Mouse (Mus musculus): Measurements from ENCODE around the gene Tsc22d3. TPM values are rescaled to one million over a fixed set of nuclear protein-coding genes. Genes with fewer than 3 reads are reported as not detected.
"Not testable (repeated sequence)": the region's sequence is repeated elsewhere in the genome, so short reads cannot be mapped to it uniquely, and the experiment has no call there.

Gene Tsc22d3
- polyA plus RNA-seq, 1 experiment = 58.3 TPM

DNA sequence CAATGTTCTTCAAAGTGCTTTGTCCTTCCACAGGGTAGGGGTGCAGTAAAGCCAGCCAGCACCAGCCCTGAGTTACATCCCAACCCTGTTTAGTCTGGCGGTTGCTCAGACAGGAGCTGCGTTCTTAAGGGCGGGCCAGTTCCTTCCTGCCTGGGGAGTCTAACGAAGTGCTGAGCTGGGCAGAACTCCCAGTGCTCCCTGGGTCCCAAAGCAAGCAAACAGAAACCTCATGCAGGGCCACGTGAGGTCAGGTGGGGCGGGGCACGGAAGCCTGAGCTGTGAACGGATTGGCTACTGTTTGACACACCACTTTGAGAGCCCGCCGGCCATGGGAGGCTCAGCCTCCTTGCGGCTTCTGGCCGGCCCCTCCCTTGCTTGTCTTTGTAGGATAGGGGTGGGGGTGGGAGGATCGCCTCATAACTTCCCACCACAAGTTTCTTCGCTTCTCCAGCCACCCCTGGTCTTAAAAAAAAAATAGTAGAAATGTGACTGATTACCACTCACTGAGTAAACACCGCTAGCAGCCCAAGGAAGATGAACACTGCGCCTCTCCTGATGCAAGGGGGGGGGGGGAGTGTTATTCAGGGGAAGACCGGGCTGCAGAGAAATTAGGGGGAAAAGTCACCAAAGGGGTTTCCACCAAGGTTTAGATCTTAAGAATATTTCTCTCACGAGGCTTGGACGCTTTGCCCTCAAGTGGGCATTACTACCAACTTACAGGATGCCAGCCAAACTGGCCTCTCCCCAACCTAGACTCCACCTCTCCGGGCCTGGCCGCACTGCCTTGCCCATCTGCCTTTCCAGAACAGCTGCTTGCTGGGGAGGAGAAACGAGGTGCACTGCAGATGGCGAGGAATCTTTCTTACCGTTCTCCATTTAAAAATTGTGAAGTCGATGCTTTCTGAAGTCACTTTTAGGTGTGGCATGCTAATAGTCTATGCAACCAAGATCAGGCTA lies 80.0 kb downstream of the Tsc22d3 start:
- Histone ChIP-seq H3K4me1 (ENCODE audit: control insufficient read depth, insufficient read depth, insufficient read length, low read length) (peaks cover 13% of the 10 kb centered on the region), H3K4me3 (ENCODE audit: low read depth, low read length) (peak overlapping the region; percentile 18), H3K27me3 (ENCODE audit: control insufficient read depth, insufficient read depth, low read length) (no peaks in the 10 kb centered on the region), H3K36me3 (ENCODE audit: control insufficient read depth, insufficient read depth, low read length) (no peaks in the 10 kb centered on the region), H3K27ac (ENCODE audit: insufficient read depth, low read depth, low read length) (peak overlapping the region; percentile 83)
- no peak for TF ChIP-seq CTCF (IDR thresholded peaks at IDR 0.05; ENCODE audit: extremely low read depth, insufficient read length, insufficient replicate concordance, low read depth, low read length)
- TF ChIP-seq POLR2A (IDR thresholded peaks at IDR 0.05; ENCODE audit: low read depth, low read length) = no peak
- WGBS = 15% methylated on average over 25 of the region's 25 CpGs

GRCm38 (mm10) chrX:140518351-140518750 lies 82.1 kb downstream of the Tsc22d3 start:
- no peak for TF ChIP-seq POLR2A (IDR thresholded peaks at IDR 0.05; ENCODE audit: low read depth, low read length)
- no peak for TF ChIP-seq CTCF (IDR thresholded peaks at IDR 0.05; ENCODE audit: extremely low read depth, insufficient read length, insufficient replicate concordance, low read depth, low read length)
- H3K36me3 ChIP-seq (ENCODE audit: control insufficient read depth, insufficient read depth, low read length) = no peaks in the 10 kb centered on the region
- 82% methylated on average over 8 of the region's 8 CpGs for WGBS
- no peak overlapping the region for H3K27ac ChIP-seq (ENCODE audit: insufficient read depth, low read depth, low read length)
- H3K4me1 ChIP-seq (ENCODE audit: control insufficient read depth, insufficient read depth, insufficient read length, low read length) = peaks cover 15% of the 10 kb centered on the region
- H3K4me3 ChIP-seq (ENCODE audit: low read depth, low read length) = no peak overlapping the region
- no peaks in the 10 kb centered on the region for H3K27me3 ChIP-seq (ENCODE audit: control insufficient read depth, insufficient read depth, low read length)

DNA sequence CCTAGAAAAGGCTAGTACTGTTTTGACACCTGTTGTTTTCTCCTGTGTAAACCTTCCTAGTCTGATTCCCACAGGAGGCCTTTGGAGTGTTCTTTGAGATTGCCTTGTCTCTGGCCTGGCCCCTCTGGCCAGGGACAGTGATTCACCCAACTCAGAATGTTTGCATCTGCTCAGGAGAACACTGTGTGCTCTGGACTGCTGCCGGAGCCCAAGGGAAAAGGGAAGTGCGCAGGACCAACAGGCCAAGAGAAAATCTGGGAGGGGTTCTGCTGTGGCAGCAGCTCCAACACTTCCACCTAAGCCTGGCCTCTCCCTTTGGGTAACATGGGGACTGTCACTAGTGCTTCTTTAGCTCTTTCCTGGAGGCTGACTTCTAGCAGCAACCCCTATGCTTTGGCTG lies 87.1 kb downstream of the Tsc22d3 start:
- Histone ChIP-seq H3K27ac (ENCODE audit: insufficient read depth, low read depth, low read length) (no peak overlapping the region), H3K4me3 (ENCODE audit: low read depth, low read length) (no peak overlapping the region), H3K4me1 (ENCODE audit: control insufficient read depth, insufficient read depth, insufficient read length, low read length) (peaks cover 21% of the 10 kb centered on the region), H3K27me3 (ENCODE audit: control insufficient read depth, insufficient read depth, low read length) (no peaks in the 10 kb centered on the region), H3K36me3 (ENCODE audit: control insufficient read depth, insufficient read depth, low read length) (no peaks in the 10 kb centered on the region)
- no peak for TF ChIP-seq CTCF (IDR thresholded peaks at IDR 0.05; ENCODE audit: extremely low read depth, insufficient read length, insufficient replicate concordance, low read depth, low read length)
- TF ChIP-seq POLR2A (IDR thresholded peaks at IDR 0.05; ENCODE audit: low read depth, low read length) = no peak
- 82% methylated on average over 2 of the region's 2 CpGs for WGBS

DNA sequence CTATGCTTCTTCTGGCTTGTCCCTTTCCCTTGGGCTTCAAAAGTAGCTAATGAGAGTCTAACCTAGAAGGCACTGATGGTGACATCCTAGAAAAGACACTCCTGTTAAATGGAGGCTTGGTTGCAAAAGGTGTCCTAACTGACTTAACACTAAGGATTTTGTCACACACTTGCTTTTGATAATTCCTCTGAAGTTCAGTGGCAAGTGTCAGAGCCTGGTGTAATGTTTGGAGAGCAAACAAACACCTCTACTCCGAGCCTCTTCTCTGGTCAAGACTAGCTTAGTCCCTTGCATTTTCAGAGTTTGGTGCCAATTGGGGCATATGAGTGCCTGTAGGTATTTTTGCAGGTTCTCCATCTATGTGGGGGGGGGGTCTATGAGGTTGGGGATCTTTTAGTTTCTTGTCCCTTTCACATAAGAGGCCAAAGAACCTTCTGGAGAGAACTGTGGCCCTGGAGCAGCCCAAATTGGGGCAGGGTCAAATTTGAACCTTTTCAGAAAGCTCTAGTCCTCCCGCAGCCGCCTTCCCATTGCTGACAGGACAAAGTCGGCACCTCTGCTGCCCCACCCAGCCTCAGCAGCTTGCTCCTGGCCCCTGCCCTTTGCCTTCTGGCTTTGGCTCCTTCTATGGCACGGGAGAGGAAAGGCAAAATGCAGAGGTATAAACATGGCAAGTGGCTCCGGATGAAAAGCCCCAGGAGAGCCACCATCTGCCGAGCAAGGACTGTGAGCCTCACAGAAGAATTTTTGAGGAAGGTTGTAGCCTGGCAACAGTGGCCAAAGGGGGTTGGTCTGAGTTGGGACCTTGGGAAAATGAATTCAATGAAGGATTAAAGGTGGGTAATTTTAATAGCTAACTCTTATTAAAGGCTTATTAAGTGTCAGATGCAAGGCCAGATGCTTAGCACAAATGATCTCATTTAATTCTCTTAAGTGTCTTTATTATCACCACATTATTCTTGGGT lies 88.5 kb downstream of the Tsc22d3 start:
- TF ChIP-seq CTCF (IDR thresholded peaks at IDR 0.05; ENCODE audit: extremely low read depth, insufficient read length, insufficient replicate concordance, low read depth, low read length) = no peak
- TF ChIP-seq POLR2A (IDR thresholded peaks at IDR 0.05; ENCODE audit: low read depth, low read length) = no peak
- Histone ChIP-seq H3K36me3 (ENCODE audit: control insufficient read depth, insufficient read depth, low read length) (no peaks in the 10 kb centered on the region), H3K4me1 (ENCODE audit: control insufficient read depth, insufficient read depth, insufficient read length, low read length) (peaks cover 21% of the 10 kb centered on the region), H3K27ac (ENCODE audit: insufficient read depth, low read depth, low read length) (peak overlapping the region; percentile 88), H3K27me3 (ENCODE audit: control insufficient read depth, insufficient read depth, low read length) (no peaks in the 10 kb centered on the region), H3K4me3 (ENCODE audit: low read depth, low read length) (no peak overlapping the region)
- WGBS = 34% methylated on average over 7 of the region's 7 CpGs

DNA sequence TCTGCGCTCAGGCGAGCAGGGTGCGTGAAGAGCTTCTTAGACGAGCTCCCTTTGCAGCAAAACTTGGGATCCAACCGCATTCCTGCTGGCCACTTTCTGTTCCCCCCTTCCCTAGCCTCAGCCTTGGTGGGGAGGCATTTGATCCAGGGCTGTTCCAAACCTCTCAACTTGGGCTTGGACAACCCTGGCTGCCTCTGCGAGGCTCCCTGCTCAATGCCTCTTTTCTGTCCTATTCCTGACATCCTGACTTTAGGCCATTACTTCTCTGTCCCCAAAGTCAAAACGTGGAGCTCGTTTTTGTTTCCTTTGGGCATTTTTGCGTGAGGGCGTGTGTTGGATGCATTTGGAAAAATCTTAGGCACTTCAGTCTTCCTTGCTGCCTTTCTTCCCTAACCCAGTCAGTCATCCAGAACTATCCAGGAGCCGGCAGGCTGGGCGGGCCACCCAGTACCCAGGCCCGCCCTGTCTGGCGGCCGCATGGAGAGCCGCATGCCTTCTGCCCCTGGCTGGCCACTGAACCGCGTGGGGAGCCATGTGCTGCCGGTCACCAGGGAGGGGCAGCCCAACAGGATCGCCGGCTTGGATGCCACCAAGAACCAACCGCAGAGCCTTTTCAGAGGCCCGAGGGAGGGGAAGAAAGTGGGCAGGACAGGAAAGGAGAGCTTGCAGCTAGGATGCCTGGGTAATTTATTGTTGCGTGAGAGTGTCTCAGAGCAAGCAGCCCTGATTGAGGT lies 89.6 kb downstream of the Tsc22d3 start:
- 42% methylated on average over 24 of the region's 24 CpGs for WGBS
- H3K27ac ChIP-seq (ENCODE audit: insufficient read depth, low read depth, low read length) = peak overlapping the region; percentile 88
- H3K4me1 ChIP-seq (ENCODE audit: control insufficient read depth, insufficient read depth, insufficient read length, low read length) = peaks cover 25% of the 10 kb centered on the region
- H3K27me3 ChIP-seq (ENCODE audit: control insufficient read depth, insufficient read depth, low read length) = no peaks in the 10 kb centered on the region
- peak overlapping the region; percentile 14 for H3K4me3 ChIP-seq (ENCODE audit: low read depth, low read length)
- TF ChIP-seq CTCF (IDR thresholded peaks at IDR 0.05; ENCODE audit: extremely low read depth, insufficient read length, insufficient replicate concordance, low read depth, low read length) (no peak), POLR2A (IDR thresholded peaks at IDR 0.05; ENCODE audit: low read depth, low read length) (no peak)
- no peaks in the 10 kb centered on the region for H3K36me3 ChIP-seq (ENCODE audit: control insufficient read depth, insufficient read depth, low read length)

GRCm38 (mm10) chrX:140509817-140510216 lies 90.6 kb downstream of the Tsc22d3 start:
- Histone ChIP-seq H3K27ac (ENCODE audit: insufficient read depth, low read depth, low read length) (peak overlapping the region; percentile 49; the same call in 1 of the 2 replicates), H3K27me3 (ENCODE audit: control insufficient read depth, insufficient read depth, low read length) (no peaks in the 10 kb centered on the region), H3K4me3 (ENCODE audit: low read depth, low read length) (no peak overlapping the region), H3K36me3 (ENCODE audit: control insufficient read depth, insufficient read depth, low read length) (no peaks in the 10 kb centered on the region), H3K4me1 (ENCODE audit: control insufficient read depth, insufficient read depth, insufficient read length, low read length) (peaks cover 26% of the 10 kb centered on the region)
- TF ChIP-seq CTCF (IDR thresholded peaks at IDR 0.05; ENCODE audit: extremely low read depth, insufficient read length, insufficient replicate concordance, low read depth, low read length) (no peak), POLR2A (IDR thresholded peaks at IDR 0.05; ENCODE audit: low read depth, low read length) (no peak)
- 54% methylated on average over 6 of the region's 6 CpGs for WGBS

DNA sequence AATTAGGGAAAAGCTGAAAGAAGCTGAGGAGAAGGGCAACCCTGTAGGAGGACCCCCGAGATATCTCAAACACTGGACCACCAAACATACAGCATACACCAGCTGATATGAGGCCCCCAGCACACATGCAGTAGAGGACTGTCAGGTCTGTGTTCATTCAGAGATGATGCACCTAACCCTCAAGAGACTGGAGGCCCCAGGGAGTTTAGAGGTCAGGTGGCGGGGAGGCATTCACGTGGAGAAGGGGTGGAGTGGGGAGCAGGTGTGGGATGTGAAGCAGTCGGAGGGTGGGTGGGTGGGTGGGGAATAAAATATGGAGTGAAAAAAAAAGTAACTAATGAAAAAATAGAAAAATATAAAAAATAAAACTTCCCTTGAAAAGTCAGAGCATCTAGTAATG lies 91.7 kb downstream of the Tsc22d3 start:
- H3K4me1 ChIP-seq (ENCODE audit: control insufficient read depth, insufficient read depth, insufficient read length, low read length) = peaks cover 27% of the 10 kb centered on the region
- WGBS = 89% methylated on average over 4 of the region's 4 CpGs
- not testable (repeated sequence) for H3K27me3 ChIP-seq (ENCODE audit: control insufficient read depth, insufficient read depth, low read length); H3K36me3 ChIP-seq (ENCODE audit: control insufficient read depth, insufficient read depth, low read length); H3K4me3 ChIP-seq (ENCODE audit: low read depth, low read length); H3K27ac ChIP-seq (ENCODE audit: insufficient read depth, low read depth, low read length)
